Mouse (Mus musculus) spleen, postnatal 36 days (tissue): ENCODE data around the gene Lrrc49.

Experiments used
- DNase-seq, 2 experiments: peaks; one replicate each; pipeline ENCODE4 v3.0.0; 2022; ENCODE audit warnings: low spot score in 2 of 2, mixed read lengths in 1 of 2

Lrrc49 gene

DNA sequence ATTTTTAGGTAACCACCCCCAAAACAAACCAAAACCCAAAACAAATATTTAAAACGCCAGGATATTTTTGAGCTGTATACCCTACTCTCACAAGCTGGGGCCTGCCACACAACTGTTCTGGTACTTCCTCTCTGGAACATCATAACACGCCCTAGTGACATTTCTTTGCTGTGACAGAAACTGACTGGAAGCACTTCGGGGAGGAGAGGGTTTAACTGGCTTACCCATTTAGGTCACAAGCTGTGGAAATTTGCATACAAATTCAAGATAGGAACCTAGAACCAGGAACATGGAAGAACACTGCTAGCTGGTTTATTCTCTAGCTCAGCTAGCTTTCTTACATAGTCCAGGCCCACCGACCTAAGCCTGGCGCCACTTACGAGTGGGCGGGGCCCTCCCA, 92.6 kb downstream of the Lrrc49 start:
- peak; percentile 2 to 4 for DNase-seq

DNA sequence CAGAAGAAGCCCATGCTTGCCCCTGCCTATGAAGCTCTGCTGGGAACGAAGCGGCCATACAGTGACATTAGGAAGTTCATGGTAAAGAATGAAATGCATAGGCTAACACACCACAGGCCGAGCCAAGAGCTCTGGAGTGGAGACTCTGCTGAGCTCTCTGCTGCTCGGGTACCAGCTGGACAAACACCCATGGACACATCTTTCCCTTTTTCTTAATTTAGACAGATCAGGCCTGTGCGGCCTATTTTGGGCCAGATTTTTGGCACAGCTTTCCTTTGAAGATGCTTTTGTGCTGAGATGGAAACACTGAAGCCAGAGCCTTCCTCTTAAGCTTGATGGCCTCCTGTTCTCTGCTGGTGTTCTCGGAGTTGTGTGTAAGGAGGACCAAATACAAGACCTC, 95.0 kb downstream of the Lrrc49 start:
- DNase-seq: no peak

DNA sequence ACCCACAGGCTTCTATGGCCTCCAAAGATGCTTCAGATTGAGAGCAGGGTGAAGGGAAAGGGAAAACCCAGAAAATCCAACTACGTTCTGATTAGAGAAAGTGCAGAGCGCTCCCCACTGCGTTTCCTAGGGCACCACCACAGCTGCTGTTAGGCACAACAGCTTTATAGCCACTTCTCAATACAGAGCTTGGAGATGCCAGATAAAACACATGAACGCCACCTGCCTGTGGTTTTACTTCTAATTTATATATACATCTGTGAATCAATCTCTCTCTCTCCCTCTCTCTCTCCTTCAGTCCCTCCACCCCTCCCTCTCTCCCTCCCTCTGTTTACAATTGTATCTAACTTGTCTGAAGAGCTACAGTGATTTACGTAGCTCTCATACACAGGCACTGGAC, 95.6 kb downstream of the Lrrc49 start:
- DNase-seq: no peak

- DNase-seq: no peak
These were observed 96.9 kb downstream of the Lrrc49 start for GRCm38 (mm10) chr9:60590871-60591624.

- DNase-seq: no peak
These were observed 99.0 kb downstream of the Lrrc49 start for GRCm38 (mm10) chr9:60588914-60589313.

GRCm38 (mm10) chr9:60586920-60587319, 101.0 kb downstream of the Lrrc49 start:
- no peak for DNase-seq

DNA sequence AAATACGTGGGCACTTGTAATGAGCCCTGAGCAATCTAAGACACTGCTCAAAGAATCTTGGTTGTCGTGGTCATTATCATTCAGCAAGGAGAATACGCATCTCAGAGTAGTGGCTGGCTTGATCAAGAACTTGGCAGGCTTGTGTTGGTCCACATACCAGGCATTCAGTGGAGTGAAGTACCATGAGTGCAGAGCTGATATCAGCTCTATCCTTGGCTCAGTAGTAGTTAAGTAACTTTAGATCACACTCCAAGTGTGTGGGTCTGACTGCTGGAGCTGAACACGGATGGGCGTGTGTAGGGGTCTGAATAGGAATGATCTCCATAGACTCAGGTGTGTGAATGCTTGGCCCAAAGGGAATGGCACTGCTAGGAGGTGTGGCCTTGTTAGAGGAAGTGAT, 102.8 kb downstream of the Lrrc49 start:
- no peak for DNase-seq

- DNase-seq: no peak
These were observed 105.4 kb downstream of the Lrrc49 start for GRCm38 (mm10) chr9:60582553-60582952.

- no peak for DNase-seq
These were observed 114.9 kb downstream of the Lrrc49 start for GRCm38 (mm10) chr9:60573011-60573410.

GRCm38 (mm10) chr9:60571725-60572124, 116.2 kb downstream of the Lrrc49 start:
- no peak for DNase-seq

- no peak for DNase-seq
These were observed 116.9 kb downstream of the Lrrc49 start for GRCm38 (mm10) chr9:60571041-60571440.

GRCm38 (mm10) chr9:60569366-60569765, 118.6 kb downstream of the Lrrc49 start:
- DNase-seq: no peak

DNA sequence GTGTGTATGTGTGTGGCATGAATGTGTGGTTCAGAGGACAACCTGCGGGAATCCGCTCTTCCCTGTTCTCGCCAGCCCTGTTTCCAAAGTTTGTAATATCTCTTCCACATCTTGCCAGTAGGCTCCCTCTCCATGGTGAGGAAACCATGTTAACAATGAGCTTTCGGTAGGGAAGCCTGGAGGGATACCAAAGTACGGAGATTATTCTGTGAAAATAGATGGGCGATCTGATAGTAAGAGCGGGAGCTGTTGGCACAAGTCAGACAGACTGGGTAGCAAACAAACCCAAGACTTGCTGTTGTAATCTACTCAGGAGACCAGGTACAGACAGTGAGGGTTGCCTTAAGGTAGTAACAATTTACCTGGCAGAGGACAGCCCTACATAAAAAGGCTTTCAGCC, 124.1 kb downstream of the Lrrc49 start:
- no peak for DNase-seq

DNA sequence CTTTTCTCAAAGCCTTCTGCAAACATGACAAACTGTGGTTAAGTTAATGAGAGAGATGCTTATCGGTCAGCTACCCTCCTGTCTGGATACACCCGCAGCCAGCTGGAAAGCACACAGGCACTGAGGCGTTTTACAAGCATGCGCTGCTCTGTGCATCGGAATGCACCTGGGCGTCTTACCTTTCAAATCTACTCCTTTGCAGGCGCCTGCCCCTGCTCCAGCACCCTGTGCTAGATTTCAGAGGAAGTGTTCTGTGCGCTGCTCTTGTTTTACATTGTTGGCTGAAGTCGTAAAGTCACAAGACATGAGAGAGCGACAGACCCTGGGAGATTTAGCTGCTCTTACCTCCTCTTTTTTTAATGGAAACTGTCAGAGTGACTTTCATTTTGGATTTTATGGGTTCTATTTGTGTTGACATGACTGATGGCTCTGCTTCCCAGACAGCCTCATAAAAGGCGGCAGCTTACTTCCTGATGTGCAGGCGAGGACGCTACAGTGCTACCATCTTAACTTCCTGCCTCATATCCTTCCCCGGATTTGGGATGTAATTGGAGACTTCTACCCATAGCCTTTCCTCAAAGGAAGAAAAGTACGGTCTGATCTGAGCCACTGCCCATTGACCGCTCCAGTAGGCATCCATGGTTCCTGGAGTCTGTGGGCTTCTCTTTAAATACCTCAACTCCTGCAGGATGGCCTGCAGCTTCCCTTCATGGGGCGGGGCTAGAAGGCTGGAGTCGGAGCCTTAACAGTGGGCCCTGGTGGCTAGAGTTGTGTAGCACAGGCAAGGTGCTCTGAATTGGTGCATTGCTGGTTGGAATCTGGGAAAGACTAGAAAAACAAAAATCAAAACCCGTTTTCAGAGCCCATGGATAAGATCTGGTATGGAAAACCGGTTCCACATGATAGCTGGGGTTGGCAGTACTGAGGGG, 125.3 kb downstream of the Lrrc49 start:
- no peak for DNase-seq

DNA sequence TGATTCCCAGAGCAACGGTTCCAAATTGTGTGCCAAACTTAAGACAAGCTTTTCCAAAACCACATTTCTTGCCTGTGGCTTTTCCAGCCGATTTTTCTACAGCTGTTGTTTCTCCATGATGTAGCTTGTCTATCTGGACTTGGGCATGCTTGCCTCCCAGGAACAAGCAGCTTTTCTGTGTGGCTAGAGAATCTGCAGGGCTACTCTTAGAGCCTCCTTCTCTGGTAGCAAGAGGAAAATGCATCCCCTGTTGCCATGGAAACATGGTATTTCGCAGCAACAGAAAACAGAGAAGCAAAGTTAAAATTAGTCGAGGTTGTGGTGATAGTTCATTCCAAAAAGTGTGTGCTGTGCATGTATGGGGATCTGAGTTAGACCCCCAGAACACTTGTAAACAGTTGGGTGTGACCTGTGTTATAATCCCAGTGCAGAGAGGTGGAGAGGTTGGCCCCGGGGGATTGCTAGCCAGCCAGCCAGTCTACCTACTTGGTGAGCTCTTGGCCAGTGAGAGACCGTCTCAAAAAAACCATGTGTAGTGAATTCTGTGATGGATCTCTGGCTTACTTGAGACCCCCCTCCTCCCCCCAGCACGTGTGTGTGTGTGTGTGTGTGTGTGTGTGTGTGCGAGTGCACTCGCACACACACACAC, 126.2 kb downstream of the Lrrc49 start:
- DNase-seq: no peak

GRCm38 (mm10) chr9:60558507-60558906, 129.5 kb downstream of the Lrrc49 start:
- no peak for DNase-seq

GRCm38 (mm10) chr9:60551238-60551637, 136.7 kb downstream of the Lrrc49 start:
- no peak for DNase-seq

DNA sequence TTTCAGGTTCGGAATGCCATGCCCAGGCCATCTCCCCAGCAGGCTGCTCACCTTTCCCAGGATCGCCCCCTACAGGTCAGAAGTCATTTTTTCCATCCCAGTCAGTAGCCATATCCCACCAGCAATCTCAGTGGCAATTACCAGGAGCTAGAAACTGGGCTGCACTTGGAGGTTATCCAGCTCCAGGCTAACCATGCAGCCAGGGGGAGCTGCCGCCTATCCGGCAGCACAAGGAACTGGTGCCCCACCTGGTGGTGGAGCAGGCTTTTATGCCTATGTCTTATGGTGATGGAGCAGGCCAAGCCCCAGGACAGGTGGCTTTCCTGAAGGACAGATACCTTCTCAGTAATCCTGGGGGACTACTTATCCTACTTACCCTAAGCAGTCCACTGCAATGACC, 139.8 kb downstream of the Lrrc49 start:
- no peak for DNase-seq

DNA sequence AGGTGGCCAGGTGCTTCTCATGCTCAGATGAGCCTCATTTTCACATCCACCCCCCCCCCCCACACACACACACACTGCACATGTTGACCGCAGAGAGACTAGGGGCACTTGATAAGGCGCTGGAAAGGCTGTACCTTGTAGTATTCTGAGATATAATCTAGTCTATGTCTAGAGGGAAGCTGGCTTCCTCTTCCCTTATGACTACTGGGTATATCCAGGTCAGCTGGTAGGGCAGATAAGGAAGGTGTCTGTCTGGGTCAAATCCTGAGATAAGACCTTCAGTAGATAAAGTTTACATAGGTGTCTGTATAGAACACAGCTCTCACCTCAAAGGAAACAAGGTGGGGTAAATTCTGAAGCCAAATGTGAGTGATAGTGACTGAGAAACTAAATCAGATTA, 141.8 kb downstream of the Lrrc49 start:
- no peak for DNase-seq

- DNase-seq: no peak
These were observed 142.4 kb downstream of the Lrrc49 start for GRCm38 (mm10) chr9:60545361-60546096.

- DNase-seq: no peak
These were observed 144.4 kb downstream of the Lrrc49 start for GRCm38 (mm10) chr9:60543422-60544015.
